Mouse (Mus musculus): Measurements from ENCODE around the gene Hspa1a. TPM values are rescaled to one million over a fixed set of nuclear protein-coding genes. Genes with fewer than 3 reads are reported as not detected.
"Not testable (repeated sequence)": the region's sequence is repeated elsewhere in the genome, so short reads cannot be mapped to it uniquely, and the experiment has no call there.

The Hspa1a gene
- total and polyA plus RNA-seq, 3 experiments: 0.18 TPM; not detected in 2

DNA sequence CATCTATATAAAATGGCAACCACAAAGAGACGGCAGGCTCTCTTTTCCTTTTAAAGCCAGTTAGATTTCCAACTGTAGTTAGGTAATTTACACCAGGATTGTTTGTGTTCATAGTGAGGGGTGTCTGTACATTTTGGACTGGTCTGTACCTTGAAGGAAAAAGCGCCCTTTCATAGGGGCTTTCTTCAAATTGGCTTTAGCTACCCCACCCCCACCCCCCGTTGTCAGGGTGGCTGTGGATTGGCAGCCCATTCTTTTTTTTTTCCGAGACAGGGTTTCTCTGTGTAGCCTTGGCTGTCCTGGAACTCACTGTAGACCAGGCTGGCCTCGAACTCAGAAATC lies 25.2 kb upstream of the Hspa1a start:
- peaks cover 58% of the 10 kb centered on the region for H3K36me3 ChIP-seq (replicated peaks)
- H3K4me1 ChIP-seq (ENCODE audit: insufficient read depth, low read depth, low read length): peaks cover 45% of the 10 kb centered on the region
- H3K9me3 ChIP-seq (replicated peaks): peaks cover 32% of the 10 kb centered on the region
- peak overlapping the region; percentile 15; the same call in 1 of the 2 replicates for H3K4me3 ChIP-seq (ENCODE audit: low read depth, low read length)
- TF ChIP-seq GATA1 (IDR thresholded peaks at IDR 0.05; ENCODE audit: borderline replicate concordance, low read length) (no peak), CTCF (IDR thresholded peaks at IDR 0.05; ENCODE audit: low read depth, low read length) (no peak), TAL1 (conservative IDR thresholded peaks at IDR 0.05; ENCODE audit: low read depth, low read length) (no peak), GATA2 (IDR thresholded peaks at IDR 0.05; ENCODE audit: borderline replicate concordance, low read depth, low read length) (no peak), POLR2AphosphoS5 (IDR thresholded peaks at IDR 0.05; ENCODE audit: insufficient replicate concordance, low read depth, low read length) (no peak)
- no peak for ATAC-seq (ENCODE audit: extremely low read depth, insufficient number of reproducible peaks, low FRiP score, poor library complexity, severe bottlenecking)
- DNase-seq (ENCODE audit: low spot score): no peak
- no peaks in the 10 kb centered on the region for H3K27me3 ChIP-seq (ENCODE audit: insufficient read depth, low read length)

DNA sequence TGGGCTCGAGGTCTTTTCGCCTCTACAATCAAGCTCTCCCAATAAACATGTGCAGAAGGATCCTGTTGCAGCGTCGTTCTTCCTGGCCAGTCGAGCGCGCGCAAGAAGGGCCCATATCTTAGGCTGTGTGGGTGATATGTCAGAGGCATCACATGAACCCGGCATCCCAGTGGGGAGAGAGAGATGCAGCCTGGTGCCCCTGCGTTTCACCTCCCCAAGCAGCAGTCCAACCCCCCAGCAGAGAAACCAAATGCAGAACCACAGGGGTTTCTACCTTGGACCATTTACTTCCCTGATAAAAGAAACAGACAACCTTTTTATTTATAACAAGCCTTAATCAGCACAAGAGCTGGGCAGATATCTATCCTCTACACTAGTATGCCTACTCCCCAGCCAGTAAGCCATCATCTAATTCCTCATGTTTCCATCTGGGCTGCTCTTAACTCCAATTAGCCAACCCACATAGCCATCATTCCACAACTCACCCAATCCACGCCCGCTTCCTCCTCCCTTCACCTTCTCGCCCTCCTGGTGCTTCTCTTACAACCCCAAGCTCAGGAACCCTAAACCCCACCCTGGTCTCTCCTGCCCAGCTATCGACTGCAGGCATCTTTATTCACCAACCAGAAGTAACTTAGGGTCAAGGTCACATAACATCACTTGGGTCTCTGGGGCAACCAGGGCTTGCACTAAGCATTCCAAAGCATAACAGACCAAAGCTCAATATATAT lies 24.6 kb upstream of the Hspa1a start:
- no peak for TF ChIP-seq GATA1 (IDR thresholded peaks at IDR 0.05; ENCODE audit: borderline replicate concordance, low read length)
- TF ChIP-seq GATA2 (IDR thresholded peaks at IDR 0.05; ENCODE audit: borderline replicate concordance, low read depth, low read length): no peak
- peak overlapping the region; percentile 39; the same call in 1 of the 2 replicates for H3K4me3 ChIP-seq (ENCODE audit: low read depth, low read length)
- H3K9me3 ChIP-seq (replicated peaks): peaks cover 32% of the 10 kb centered on the region
- DNase-seq (ENCODE audit: low spot score) (no peak), ATAC-seq (ENCODE audit: extremely low read depth, insufficient number of reproducible peaks, low FRiP score, poor library complexity, severe bottlenecking) (no peak)
- H3K4me1 ChIP-seq (ENCODE audit: insufficient read depth, low read depth, low read length): peaks cover 41% of the 10 kb centered on the region
- H3K27me3 ChIP-seq (ENCODE audit: insufficient read depth, low read length): no peaks in the 10 kb centered on the region
- peaks cover 63% of the 10 kb centered on the region for H3K36me3 ChIP-seq (replicated peaks)

DNA sequence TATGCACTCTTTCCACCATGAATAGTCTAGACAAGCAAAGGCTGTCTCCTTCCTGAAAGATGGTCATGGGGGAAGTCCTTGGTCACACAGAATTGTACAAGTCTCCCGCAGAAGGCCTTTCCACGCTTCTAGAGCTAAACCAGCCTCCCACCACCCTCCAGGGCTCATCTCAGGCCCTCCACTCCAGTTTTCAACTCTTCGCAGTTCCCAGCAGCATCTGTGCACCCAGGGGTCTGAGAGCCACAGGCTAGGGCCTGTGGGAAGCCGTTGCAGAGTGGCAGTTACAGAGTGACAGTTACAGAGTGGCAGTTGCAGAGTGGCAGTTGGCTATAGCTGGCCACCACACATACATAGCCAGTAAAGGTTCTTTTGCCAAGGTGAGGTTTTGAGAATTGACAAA lies 24.0 kb upstream of the Hspa1a start:
- H3K9me3 ChIP-seq (replicated peaks): peaks cover 32% of the 10 kb centered on the region
- ATAC-seq (ENCODE audit: extremely low read depth, insufficient number of reproducible peaks, low FRiP score, poor library complexity, severe bottlenecking); H3K27me3 ChIP-seq (ENCODE audit: insufficient read depth, low read length); DNase-seq (ENCODE audit: low spot score); H3K4me3 ChIP-seq (ENCODE audit: low read depth, low read length): not testable (repeated sequence)
- peaks cover 70% of the 10 kb centered on the region for H3K36me3 ChIP-seq (replicated peaks)
- H3K4me1 ChIP-seq (ENCODE audit: insufficient read depth, low read depth, low read length): peaks cover 35% of the 10 kb centered on the region

- H3K9me3 ChIP-seq (replicated peaks): peaks cover 32% of the 10 kb centered on the region
Measured at GRCm38 (mm10) chr17:34995192-34995591, 23.2 kb upstream of the Hspa1a start.

DNA sequence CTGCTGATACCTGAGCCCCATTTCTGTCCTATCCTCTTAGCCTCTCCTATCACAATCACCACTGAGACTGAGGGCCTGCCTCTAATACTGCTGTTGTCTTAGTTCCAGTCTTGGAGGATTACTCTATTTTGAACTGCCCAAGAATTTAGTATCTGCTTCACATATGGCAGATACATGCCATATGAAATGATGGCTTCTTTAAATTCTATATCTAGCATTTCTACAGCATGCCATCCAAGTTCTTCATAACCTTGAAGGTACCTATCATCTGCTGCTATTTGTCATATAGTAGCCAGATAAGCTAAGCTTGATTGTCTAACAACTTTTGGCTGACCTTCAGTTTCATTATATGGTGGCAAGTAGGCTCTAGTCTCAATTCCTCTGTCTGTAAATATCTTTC lies 22.8 kb upstream of the Hspa1a start:
- Histone ChIP-seq H3K27me3 (ENCODE audit: insufficient read depth, low read length) (no peaks in the 10 kb centered on the region), H3K36me3 (replicated peaks) (peaks cover 76% of the 10 kb centered on the region), H3K4me1 (ENCODE audit: insufficient read depth, low read depth, low read length) (peaks cover 26% of the 10 kb centered on the region), H3K4me3 (ENCODE audit: low read depth, low read length) (no peak overlapping the region), H3K9me3 (replicated peaks) (peaks cover 28% of the 10 kb centered on the region)
- no peak for ATAC-seq (ENCODE audit: extremely low read depth, insufficient number of reproducible peaks, low FRiP score, poor library complexity, severe bottlenecking)
- no peak for DNase-seq (ENCODE audit: low spot score)
- TF ChIP-seq GATA1 (IDR thresholded peaks at IDR 0.05; ENCODE audit: borderline replicate concordance, low read length): no peak
- TF ChIP-seq POLR2AphosphoS5 (IDR thresholded peaks at IDR 0.05; ENCODE audit: insufficient replicate concordance, low read depth, low read length): no peak
- no peak for TF ChIP-seq GATA2 (IDR thresholded peaks at IDR 0.05; ENCODE audit: borderline replicate concordance, low read depth, low read length)
- no peak for TF ChIP-seq CTCF (IDR thresholded peaks at IDR 0.05; ENCODE audit: low read depth, low read length)
- TF ChIP-seq TAL1 (conservative IDR thresholded peaks at IDR 0.05; ENCODE audit: low read depth, low read length): no peak

More at GRCm38 (mm10) chr17:34995192-34995591, 23.2 kb upstream of the Hspa1a start:
- Histone ChIP-seq H3K4me1 (ENCODE audit: insufficient read depth, low read depth, low read length) (peaks cover 31% of the 10 kb centered on the region), H3K36me3 (replicated peaks) (peaks cover 77% of the 10 kb centered on the region)
- ATAC-seq (ENCODE audit: extremely low read depth, insufficient number of reproducible peaks, low FRiP score, poor library complexity, severe bottlenecking); H3K27me3 ChIP-seq (ENCODE audit: insufficient read depth, low read length); H3K4me3 ChIP-seq (ENCODE audit: low read depth, low read length); DNase-seq (ENCODE audit: low spot score): not testable (repeated sequence)

GRCm38 (mm10) chr17:34984218-34984617 lies 12.3 kb upstream of the Hspa1a start:
- Histone ChIP-seq H3K4me1 (ENCODE audit: insufficient read depth, low read depth, low read length) (peaks cover 43% of the 10 kb centered on the region), H3K27me3 (ENCODE audit: insufficient read depth, low read length) (no peaks in the 10 kb centered on the region), H3K36me3 (replicated peaks) (peaks cover 58% of the 10 kb centered on the region), H3K4me3 (ENCODE audit: low read depth, low read length) (no peak overlapping the region), H3K9me3 (replicated peaks) (no peaks in the 10 kb centered on the region)
- DNase-seq (ENCODE audit: low spot score) (no peak), ATAC-seq (ENCODE audit: extremely low read depth, insufficient number of reproducible peaks, low FRiP score, poor library complexity, severe bottlenecking) (no peak)
- TF ChIP-seq GATA1 (IDR thresholded peaks at IDR 0.05; ENCODE audit: borderline replicate concordance, low read length) (no peak), GATA2 (IDR thresholded peaks at IDR 0.05; ENCODE audit: borderline replicate concordance, low read depth, low read length) (no peak), TAL1 (conservative IDR thresholded peaks at IDR 0.05; ENCODE audit: low read depth, low read length) (no peak), CTCF (IDR thresholded peaks at IDR 0.05; ENCODE audit: low read depth, low read length) (no peak), POLR2AphosphoS5 (IDR thresholded peaks at IDR 0.05; ENCODE audit: insufficient replicate concordance, low read depth, low read length) (no peak)

- no peak for ATAC-seq (ENCODE audit: extremely low read depth, insufficient number of reproducible peaks, low FRiP score, poor library complexity, severe bottlenecking)
- Histone ChIP-seq H3K4me1 (ENCODE audit: insufficient read depth, low read depth, low read length) (peaks cover 43% of the 10 kb centered on the region), H3K27me3 (ENCODE audit: insufficient read depth, low read length) (no peaks in the 10 kb centered on the region), H3K9me3 (replicated peaks) (peaks cover 10% of the 10 kb centered on the region), H3K4me3 (ENCODE audit: low read depth, low read length) (peak overlapping the region; percentile 92), H3K36me3 (replicated peaks) (peaks cover 63% of the 10 kb centered on the region)
- DNase-seq (ENCODE audit: low spot score): no peak
- TF ChIP-seq TAL1 (conservative IDR thresholded peaks at IDR 0.05; ENCODE audit: low read depth, low read length) (no peak), CTCF (IDR thresholded peaks at IDR 0.05; ENCODE audit: low read depth, low read length) (no peak), POLR2AphosphoS5 (IDR thresholded peaks at IDR 0.05; ENCODE audit: insufficient replicate concordance, low read depth, low read length) (no peak), GATA2 (IDR thresholded peaks at IDR 0.05; ENCODE audit: borderline replicate concordance, low read depth, low read length) (no peak), GATA1 (IDR thresholded peaks at IDR 0.05; ENCODE audit: borderline replicate concordance, low read length) (no peak)
Measured at GRCm38 (mm10) chr17:34982328-34982727, 10.4 kb upstream of the Hspa1a start.
